11 mouse cellular contexts compared by ENCODE assay signal in the genomic region with DNA sequence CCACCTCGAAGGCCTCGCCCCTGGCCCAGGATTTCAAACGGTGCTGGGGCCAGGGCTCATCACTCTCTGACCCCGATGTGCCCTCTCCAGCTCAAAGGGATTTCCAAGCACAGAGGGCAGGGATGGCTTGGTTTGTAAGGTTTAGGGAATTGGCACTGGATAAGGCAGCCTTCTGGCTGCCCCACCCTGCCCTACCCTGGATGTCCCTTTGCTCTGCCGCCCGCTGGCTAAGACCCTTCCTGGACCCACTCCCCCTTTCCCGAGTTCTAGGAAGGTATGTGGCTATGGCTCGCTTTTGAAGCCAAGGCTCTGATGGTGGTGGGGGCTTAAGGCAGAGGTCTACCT. TPM values are rescaled to one million over a fixed set of nuclear protein-coding genes. Genes with fewer than 3 reads are reported as not detected.
DNase-seq lines count a peak whose midpoint lies in the region; ATAC-seq lines count a peak whose summit lies in the region.
"Had no signal": no experiment of that assay in that cellular context is flagged by ENCODE, and none has a peak within 500 bp of the region (broad histone marks: within the 10 kb centered on the region; RNA-seq: fewer than 3 reads in every experiment).

No protein-coding gene starts in this region.

- no peaks in the 10 kb centered on the region for H3K36me3 ChIP-seq in heart, embryonic 16.5 days (ENCODE audit: control insufficient read depth, insufficient read depth)
- no peaks in the 10 kb centered on the region for H3K36me3 ChIP-seq in embryonic facial prominence, embryonic 11.5 days (replicated peaks; ENCODE audit: control insufficient read depth, insufficient read depth, low read depth, low read length)
- H3K36me3 ChIP-seq in hindbrain, embryonic 12.5 days, result no peaks in the 10 kb centered on the region
- peaks cover 7% of the 10 kb centered on the region; the same call in 1 of the 2 replicates for H3K36me3 ChIP-seq in midbrain, embryonic 13.5 days
- H3K36me3 ChIP-seq: liver, embryonic 15.5 days had no signal

- no peaks in the 10 kb centered on the region; the same call in 1 of the 2 replicates for H3K4me1 ChIP-seq in heart, embryonic 16.5 days (ENCODE audit: control insufficient read depth, insufficient read depth, low read length)
- H3K4me1 ChIP-seq in embryonic facial prominence, embryonic 11.5 days (ENCODE audit: control insufficient read depth, insufficient read depth, low read length), result peaks cover 7% of the 10 kb centered on the region; the same call in 1 of the 2 replicates
- H3K4me1 ChIP-seq in hindbrain, embryonic 12.5 days, result peaks cover 17% of the 10 kb centered on the region
- H3K4me1 ChIP-seq in midbrain, embryonic 13.5 days (replicated peaks), result peaks cover 19% of the 10 kb centered on the region
- H3K4me1 ChIP-seq: liver, embryonic 15.5 days had no signal

- DNase-seq in heart, postnatal 25 days (ENCODE audit: low spot score), result no peak
- DNase-seq in embryonic facial prominence, embryonic 11.5 days (ENCODE audit: low spot score), result no peak
- DNase-seq in yolk sac, embryonic 10.5 days (ENCODE audit: low spot score), result no peak
- no peak for DNase-seq in spleen, adult 12 weeks (ENCODE audit: low spot score)
- no peak for DNase-seq in thymus, postnatal 25 days
- DNase-seq: cerebellum, adult 2 months; kidney, adult 8-10 months had no signal

- 32% methylated on average over 8 of the region's 8 CpGs for WGBS in heart, embryonic 16.5 days
- 9% methylated on average over 8 of the region's 8 CpGs for WGBS in embryonic facial prominence, embryonic 11.5 days
- 10% methylated on average over 8 of the region's 8 CpGs for WGBS in hindbrain, embryonic 12.5 days
- 6% methylated on average over 8 of the region's 8 CpGs for WGBS in midbrain, embryonic 13.5 days

- peak overlapping the region; percentile 47 for H3K4me2 ChIP-seq in heart, embryonic 16.5 days (ENCODE audit: low read depth, low read length)
- H3K4me2 ChIP-seq in embryonic facial prominence, embryonic 11.5 days (ENCODE audit: low read depth, low read length), result peak overlapping the region; percentile 47
- H3K4me2 ChIP-seq in hindbrain, embryonic 12.5 days (replicated peaks), result peak overlapping the region; percentile 45
- peak overlapping the region; percentile 41 for H3K4me2 ChIP-seq in midbrain, embryonic 13.5 days (replicated peaks)
- H3K4me2 ChIP-seq: liver, embryonic 15.5 days had no signal

- H3K4me3 ChIP-seq in heart, embryonic 16.5 days (ENCODE audit: low read length), result no peak overlapping the region
- H3K4me3 ChIP-seq in embryonic facial prominence, embryonic 11.5 days (ENCODE audit: low read depth, low read length), result 0 out of 2 replicates have a peak overlapping the region, but pooled peaks have one; percentile 9
- 0 out of 2 replicates have a peak overlapping the region, but pooled peaks have one; percentile 1 for H3K4me3 ChIP-seq in hindbrain, embryonic 12.5 days
- H3K4me3 ChIP-seq in midbrain, embryonic 13.5 days (replicated peaks), result no peak overlapping the region
- H3K4me3 ChIP-seq: liver, embryonic 15.5 days had no signal

- intact Hi-C loops in heart, postnatal 25 days (cut with DNase I), result no loop called here

- 0 out of 2 replicates have a peak, but pooled peaks cover 3% of the 10 kb centered on the region for H3K9me3 ChIP-seq in heart, embryonic 16.5 days (replicated peaks; ENCODE audit: control insufficient read depth, low read length)
- H3K9me3 ChIP-seq in embryonic facial prominence, embryonic 11.5 days (replicated peaks; ENCODE audit: control insufficient read depth, low read length), result no peaks in the 10 kb centered on the region
- H3K9me3 ChIP-seq in hindbrain, embryonic 12.5 days (replicated peaks), result peaks cover 11% of the 10 kb centered on the region
- peaks cover 6% of the 10 kb centered on the region; the same call in 1 of the 2 replicates for H3K9me3 ChIP-seq in midbrain, embryonic 13.5 days
- H3K9me3 ChIP-seq: liver, embryonic 15.5 days had no signal

- H3K27me3 ChIP-seq in heart, embryonic 16.5 days (ENCODE audit: control insufficient read depth, insufficient read depth, low read length), result peaks cover 10% of the 10 kb centered on the region
- H3K27me3 ChIP-seq in embryonic facial prominence, embryonic 11.5 days (ENCODE audit: control insufficient read depth, insufficient read depth, low read length), result no peaks in the 10 kb centered on the region
- H3K27me3 ChIP-seq in hindbrain, embryonic 12.5 days, result peaks cover 80% of the 10 kb centered on the region
- H3K27me3 ChIP-seq in midbrain, embryonic 13.5 days, result peaks cover 81% of the 10 kb centered on the region

- no peak for ATAC-seq in heart, embryonic 16.5 days (replicated peaks; ENCODE audit: extremely low read depth, insufficient read depth, low FRiP score)
- peak; percentile 67 for ATAC-seq in embryonic facial prominence, embryonic 11.5 days (replicated peaks; ENCODE audit: insufficient number of reproducible peaks, low FRiP score, low TSS enrichment, low read depth)
- ATAC-seq in hindbrain, embryonic 12.5 days (ENCODE audit: low FRiP score), result peak; percentile 48; the same call in 1 of the 2 replicates
- no peak; the same call in none of the 2 replicates for ATAC-seq in midbrain, embryonic 13.5 days

- H3K27ac ChIP-seq in heart, embryonic 16.5 days (ENCODE audit: low read length), result no peak overlapping the region
- peak overlapping the region; percentile 70; the same call in 1 of the 2 replicates for H3K27ac ChIP-seq in embryonic facial prominence, embryonic 11.5 days (replicated peaks; ENCODE audit: low read depth, low read length)
- peak overlapping the region; percentile 62 for H3K27ac ChIP-seq in hindbrain, embryonic 12.5 days
- peak overlapping the region; percentile 62; the same call in 1 of the 2 replicates for H3K27ac ChIP-seq in midbrain, embryonic 13.5 days
- H3K27ac ChIP-seq: liver, embryonic 15.5 days had no signal

- no peak overlapping the region for H3K9ac ChIP-seq in heart, embryonic 16.5 days (ENCODE audit: low read length)
- peak overlapping the region; percentile 32; the same call in 1 of the 2 replicates for H3K9ac ChIP-seq in embryonic facial prominence, embryonic 11.5 days (replicated peaks; ENCODE audit: low read length)
- H3K9ac ChIP-seq in hindbrain, embryonic 12.5 days, result no peak overlapping the region
- 0 out of 2 replicates have a peak overlapping the region, but pooled peaks have one; percentile 19 for H3K9ac ChIP-seq in midbrain, embryonic 13.5 days (replicated peaks)
- H3K9ac ChIP-seq: liver, embryonic 15.5 days had no signal

RNA-seq across cellular contexts. Expression of a gene that starts 30.4 kb away (rescaled TPM):
- polyA plus RNA-seq in heart, embryonic 16.5 days (2015; fragmentation: Nextera tagmentation; extraction: Ambion mirVana), result 1.4 and 2.3 TPM in 2 replicates
- total RNA-seq in heart, postnatal 25 days (2021), result 1 to 10 TPM; 1.3 to 1.5 TPM
- 0.36 and 0.38 TPM in 2 replicates for polyA plus RNA-seq in embryonic facial prominence, embryonic 11.5 days (2014; fragmentation: Nextera tagmentation; extraction: Ambion mirVana)
- polyA plus RNA-seq in hindbrain, embryonic 12.5 days (2016; fragmentation: Nextera tagmentation; extraction: Ambion mirVana), result 1.5 and 1.6 TPM in 2 replicates
- polyA plus RNA-seq in midbrain, embryonic 13.5 days (2015; fragmentation: Nextera tagmentation; extraction: Ambion mirVana), result 0.61 and 0.90 TPM in 2 replicates

RNA-seq across cellular contexts. Expression of a gene that starts 42.9 kb away (rescaled TPM):
- polyA plus RNA-seq in heart, embryonic 16.5 days (2015; fragmentation: Nextera tagmentation; extraction: Ambion mirVana), result not detected in 2 replicates
- total RNA-seq in heart, postnatal 25 days (2021), result not detected
- 8.6 and 10.5 TPM in 2 replicates for polyA plus RNA-seq in embryonic facial prominence, embryonic 11.5 days (2014; fragmentation: Nextera tagmentation; extraction: Ambion mirVana)
- polyA plus RNA-seq in hindbrain, embryonic 12.5 days (2016; fragmentation: Nextera tagmentation; extraction: Ambion mirVana), result 18.2 and 21.7 TPM in 2 replicates
- polyA plus RNA-seq in midbrain, embryonic 13.5 days (2015; fragmentation: Nextera tagmentation; extraction: Ambion mirVana), result 12.0 and 15.8 TPM in 2 replicates
- polyA plus RNA-seq: cerebellum, adult 2 months; liver, embryonic 15.5 days had no signal

Comparison
In these comparisons a context has a peak if more than half of its experiments do, and no peak if none do; other contexts are left out.
1. ATAC-seq: peak in embryonic facial prominence, embryonic 11.5 days (single experiment) and hindbrain, embryonic 12.5 days (single experiment); none in heart, embryonic 16.5 days (single experiment) and midbrain, embryonic 13.5 days (single experiment).
2. H3K4me3 ChIP-seq: peak in embryonic facial prominence, embryonic 11.5 days (single experiment) and hindbrain, embryonic 12.5 days (single experiment); none in heart, embryonic 16.5 days (single experiment) and midbrain, embryonic 13.5 days (single experiment).
3. H3K9ac ChIP-seq: peak in embryonic facial prominence, embryonic 11.5 days (single experiment) and midbrain, embryonic 13.5 days (single experiment); none in heart, embryonic 16.5 days (single experiment) and hindbrain, embryonic 12.5 days (single experiment).
4. Peak in every context shown above with its lines, with median percentiles within 50 percentile points of each other: H3K4me2 ChIP-seq.